9 mouse cellular contexts compared by ENCODE assay signal in genomic region chr8:70585258-70585652, GRCm38 (mm10). TPM values are rescaled to one million over a fixed set of nuclear protein-coding genes. Genes with fewer than 3 reads are reported as not detected.
DNase-seq lines count a peak whose midpoint lies in the region; ATAC-seq and TF ChIP-seq lines count a peak whose summit lies in the region.
"Had no signal": no experiment of that assay in that cellular context is flagged by ENCODE, and none has a peak within 500 bp of the region (broad histone marks: within the 10 kb centered on the region; RNA-seq: fewer than 3 reads in every experiment).

No protein-coding gene starts in this region.

- peaks cover 40% of the 10 kb centered on the region for H3K36me3 ChIP-seq in ES-E14 (ENCODE audit: control insufficient read depth, insufficient read depth, low read length, poor library complexity, severe bottlenecking)
- peaks cover 92% of the 10 kb centered on the region for H3K36me3 ChIP-seq in heart, embryonic 10.5 days
- H3K36me3 ChIP-seq in kidney, embryonic 14.5 days (ENCODE audit: control insufficient read depth, insufficient read depth, low read length): peaks cover 78% of the 10 kb centered on the region
- H3K36me3 ChIP-seq in small intestine, adult 2 months (ENCODE audit: control insufficient read depth, insufficient read depth, low read length): peaks cover 74% of the 10 kb centered on the region

- H3K9ac ChIP-seq in ES-E14 (ENCODE audit: insufficient read depth, low read depth, low read length, poor library complexity, severe bottlenecking): no peak overlapping the region
- H3K9ac ChIP-seq in kidney, embryonic 14.5 days (ENCODE audit: low read depth, low read length): no peak overlapping the region

- in situ Hi-C loops in ES-E14 (cut with MboI; ENCODE audit: low sequenced_read_pairs in 2 of 2, unreplicated experiment in 2 of 2): no loop called here

- TF ChIP-seq POLR2A in cortical plate, adult 2 months (IDR thresholded peaks at IDR 0.05; ENCODE audit: extremely low read depth, insufficient read depth, low read length): no peak
- no peak for TF ChIP-seq POLR2A in small intestine, adult 2 months (IDR thresholded peaks at IDR 0.05; ENCODE audit: low read depth, low read length)

- 39% methylated on average over 7 of the region's 7 CpGs for WGBS in heart, embryonic 10.5 days
- WGBS in kidney, embryonic 14.5 days: 40% methylated on average over 7 of the region's 7 CpGs
- WGBS in small intestine, adult 2 months: 43% methylated on average over 7 of the region's 7 CpGs

- H3K4me1 ChIP-seq in ES-E14 (ENCODE audit: control insufficient read depth in 2 of 2, insufficient read depth in 2 of 2, low read length in 2 of 2, poor library complexity in 1 of 2): peaks cover 0 to 8% of the 10 kb centered on the region in 2 experiments; a peak in 1 of 4 replicates
- 0 out of 2 replicates have a peak, but pooled peaks cover 2% of the 10 kb centered on the region for H3K4me1 ChIP-seq in cortical plate, adult 2 months (ENCODE audit: control insufficient read depth, insufficient read depth, low read length)
- H3K4me1 ChIP-seq in heart, embryonic 10.5 days: peaks cover 12% of the 10 kb centered on the region
- H3K4me1 ChIP-seq in kidney, embryonic 14.5 days (ENCODE audit: control insufficient read depth, insufficient read depth, low read length): no peaks in the 10 kb centered on the region
- no peaks in the 10 kb centered on the region for H3K4me1 ChIP-seq in small intestine, adult 2 months (ENCODE audit: control insufficient read depth, insufficient read depth, insufficient read length, low read length)

- DNase-seq in cerebellum, adult 18-20 months: peak; percentile 58 to 70
- DNase-seq in cerebellum, adult 8-10 months: no peak
- DNase-seq in ES-E14 (ENCODE audit: low read depth, low spot score): no peak
- DNase-seq in heart, embryonic 10.5 days (ENCODE audit: low spot score): no peak
- DNase-seq in lung, postnatal 14 days: peak; percentile 68

- peak; percentile 64 for TF ChIP-seq CTCF in cortical plate, adult 2 months (IDR thresholded peaks at IDR 0.05; ENCODE audit: extremely low read depth, insufficient read depth, low read length)
- peak; percentile 90 for TF ChIP-seq CTCF in small intestine, adult 2 months (IDR thresholded peaks at IDR 0.05; ENCODE audit: extremely low read depth, insufficient read length, insufficient replicate concordance, low read depth, low read length)

- no peak overlapping the region for H3K4me2 ChIP-seq in kidney, embryonic 14.5 days (replicated peaks; ENCODE audit: low read depth, low read length)

- no peaks in the 10 kb centered on the region for H3K9me3 ChIP-seq in ES-E14 (ENCODE audit: control insufficient read depth, insufficient read depth, low read depth, low read length)
- H3K9me3 ChIP-seq in heart, embryonic 10.5 days: no peaks in the 10 kb centered on the region
- no peaks in the 10 kb centered on the region for H3K9me3 ChIP-seq in kidney, embryonic 14.5 days (ENCODE audit: control insufficient read depth, low read length)

- no peak overlapping the region for H3K4me3 ChIP-seq in ES-E14 (ENCODE audit: insufficient read depth in 1 of 2, low read depth in 1 of 2, low read length in 2 of 2, poor library complexity in 1 of 2, severe bottlenecking in 1 of 2)
- H3K4me3 ChIP-seq in cortical plate, adult 2 months (ENCODE audit: insufficient read depth, low read length): no peak overlapping the region
- no peak overlapping the region for H3K4me3 ChIP-seq in heart, embryonic 10.5 days
- no peak overlapping the region for H3K4me3 ChIP-seq in kidney, embryonic 14.5 days (ENCODE audit: low read length)
- H3K4me3 ChIP-seq in small intestine, adult 2 months (ENCODE audit: low read depth, low read length): no peak overlapping the region

- ATAC-seq in kidney, embryonic 14.5 days (ENCODE audit: low FRiP score, low TSS enrichment): peak; percentile 60; the same call in 1 of the 2 replicates

- no peaks in the 10 kb centered on the region for H3K27me3 ChIP-seq in heart, embryonic 10.5 days (ENCODE audit: insufficient read depth, poor library complexity, severe bottlenecking)
- H3K27me3 ChIP-seq in kidney, embryonic 14.5 days (ENCODE audit: control insufficient read depth, insufficient read depth, low read length): no peaks in the 10 kb centered on the region
- no peaks in the 10 kb centered on the region for H3K27me3 ChIP-seq in small intestine, adult 2 months (ENCODE audit: control insufficient read depth, insufficient read depth, low read length)

- H3K27ac ChIP-seq in ES-E14 (ENCODE audit: insufficient read depth, low read depth, low read length, poor library complexity, severe bottlenecking): no peak overlapping the region
- H3K27ac ChIP-seq in cortical plate, adult 2 months (ENCODE audit: insufficient read depth, low read length): no peak overlapping the region
- H3K27ac ChIP-seq in heart, embryonic 10.5 days: peak overlapping the region; percentile 39; the same call in 1 of the 2 replicates
- H3K27ac ChIP-seq in kidney, embryonic 14.5 days (ENCODE audit: low read depth, low read length): no peak overlapping the region
- H3K27ac ChIP-seq in small intestine, adult 2 months (ENCODE audit: insufficient read depth, low read depth, low read length): no peak overlapping the region

TF ChIP-seq in ES-E14, 5 proteins besides CTCF, POLR2A, EP300 and RAD21:
- TF ChIP-seq ZC3H11A (IDR thresholded peaks at IDR 0.05; ENCODE audit: borderline replicate concordance, low read depth, low read length): 0 out of 2 replicates have a peak, but pooled peaks have one; percentile 14
- no peak for TF ChIP-seq MAFK (IDR thresholded peaks at IDR 0.05; ENCODE audit: insufficient read depth, low read depth, low read length)
- TF ChIP-seq CHD2 (IDR thresholded peaks at IDR 0.05; ENCODE audit: low read depth, low read length): no peak

RNA-seq across cellular contexts. Expression of gene Isyna1, which starts 8.9 kb away (rescaled TPM):
- total RNA-seq in ES-E14 (2012; rRNA removed): 161 and 250 TPM in 2 replicates
- polyA plus RNA-seq in cortical plate, adult 2 months (2012; rRNA removed): 71.1 and 77.2 TPM in 2 replicates
- 192 and 214 TPM in 2 replicates for polyA plus RNA-seq in heart, embryonic 10.5 days (2016; fragmentation: Nextera tagmentation; extraction: Ambion mirVana)
- 102 and 118 TPM in 2 replicates for polyA plus RNA-seq in kidney, embryonic 14.5 days (2014; fragmentation: Nextera tagmentation; extraction: Ambion mirVana)
- polyA plus RNA-seq in small intestine, adult 2 months (2012; rRNA removed): 61.8 and 92.4 TPM in 2 replicates

RNA-seq across cellular contexts. Expression of gene Ssbp4, which starts 23.4 kb away (rescaled TPM):
- 85.5 and 142 TPM in 2 replicates for total RNA-seq in ES-E14 (2012; rRNA removed)
- 241 and 249 TPM in 2 replicates for polyA plus RNA-seq in cortical plate, adult 2 months (2012; rRNA removed)
- polyA plus RNA-seq in heart, embryonic 10.5 days (2016; fragmentation: Nextera tagmentation; extraction: Ambion mirVana): 67.3 and 107 TPM in 2 replicates
- 172 and 220 TPM in 2 replicates for polyA plus RNA-seq in kidney, embryonic 14.5 days (2014; fragmentation: Nextera tagmentation; extraction: Ambion mirVana)
- polyA plus RNA-seq in small intestine, adult 2 months (2012; rRNA removed): 81.7 and 138 TPM in 2 replicates

RNA-seq across cellular contexts. Expression of gene Lrrc25, which starts 30.7 kb away (rescaled TPM):
- total RNA-seq in ES-E14 (2012; rRNA removed): 0.13 TPM in 1 of 2 replicates, not detected in the other
- polyA plus RNA-seq in cortical plate, adult 2 months (2012; rRNA removed): 1.0 and 1.4 TPM in 2 replicates
- polyA plus RNA-seq in heart, embryonic 10.5 days (2016; fragmentation: Nextera tagmentation; extraction: Ambion mirVana): 0.15 and 1.4 TPM in 2 replicates
- 1.1 and 1.4 TPM in 2 replicates for polyA plus RNA-seq in kidney, embryonic 14.5 days (2014; fragmentation: Nextera tagmentation; extraction: Ambion mirVana)
- polyA plus RNA-seq in small intestine, adult 2 months (2012; rRNA removed): 6.7 and 7.1 TPM in 2 replicates

RNA-seq across cellular contexts. Expression of gene Ell, which starts 46.0 kb away (rescaled TPM):
- total RNA-seq in ES-E14 (2012; rRNA removed): 15.8 and 16.1 TPM in 2 replicates
- polyA plus RNA-seq in cortical plate, adult 2 months (2012; rRNA removed): 23.8 and 23.9 TPM in 2 replicates
- polyA plus RNA-seq in heart, embryonic 10.5 days (2016; fragmentation: Nextera tagmentation; extraction: Ambion mirVana): 15.8 and 18.5 TPM in 2 replicates
- 12.9 and 22.4 TPM in 2 replicates for polyA plus RNA-seq in kidney, embryonic 14.5 days (2014; fragmentation: Nextera tagmentation; extraction: Ambion mirVana)
- polyA plus RNA-seq in small intestine, adult 2 months (2012; rRNA removed): 20.5 and 45.6 TPM in 2 replicates

RNA-seq across cellular contexts. Expression of gene Gdf15, which starts 47.0 kb away (rescaled TPM):
- total RNA-seq in ES-E14 (2012; rRNA removed): 7.0 and 18.8 TPM in 2 replicates
- 0.09 and 0.19 TPM in 2 replicates for polyA plus RNA-seq in cortical plate, adult 2 months (2012; rRNA removed)
- 0.43 and 1.6 TPM in 2 replicates for polyA plus RNA-seq in heart, embryonic 10.5 days (2016; fragmentation: Nextera tagmentation; extraction: Ambion mirVana)
- 0.31 and 0.41 TPM in 2 replicates for polyA plus RNA-seq in kidney, embryonic 14.5 days (2014; fragmentation: Nextera tagmentation; extraction: Ambion mirVana)
- 4.1 and 6.7 TPM in 2 replicates for polyA plus RNA-seq in small intestine, adult 2 months (2012; rRNA removed)
- total RNA-seq: layer of hippocampus, postnatal 14 days had no signal

Comparison
In these comparisons a context has a peak if more than half of its experiments do, and no peak if none do; other contexts are left out.
1. DNase-seq: peak in cerebellum, adult 18-20 months (2 of 2) and lung, postnatal 14 days (single experiment); none in cerebellum, adult 8-10 months (single experiment), ES-E14 (single experiment) and heart, embryonic 10.5 days (single experiment).